Mouse (Mus musculus) adipocyte (in vitro differentiated cells): ENCODE results near the gene Pcbp4.
A peak's percentile ranks its signal among the peaks of the same experiment; 100 is the strongest.

ENCODE experiments used
- DNase-seq: peaks from one replicate; pipeline ENCODE4 v3.0.0-alpha.2; 2016; ENCODE audit warnings: low spot score

The Pcbp4 gene

GRCm38 (mm10) chr9:106447348-106447747 lies 5.7 kb upstream of the Pcbp4 start, which contains the start of the genes Abhd14b and Abhd14a:
Gene Abhd14b, plus strand, starts transcription at chr9:106447459.
Gene Abhd14a, minus strand, starts transcription at chr9:106447678.
- peak; percentile 91 for DNase-seq

DNA sequence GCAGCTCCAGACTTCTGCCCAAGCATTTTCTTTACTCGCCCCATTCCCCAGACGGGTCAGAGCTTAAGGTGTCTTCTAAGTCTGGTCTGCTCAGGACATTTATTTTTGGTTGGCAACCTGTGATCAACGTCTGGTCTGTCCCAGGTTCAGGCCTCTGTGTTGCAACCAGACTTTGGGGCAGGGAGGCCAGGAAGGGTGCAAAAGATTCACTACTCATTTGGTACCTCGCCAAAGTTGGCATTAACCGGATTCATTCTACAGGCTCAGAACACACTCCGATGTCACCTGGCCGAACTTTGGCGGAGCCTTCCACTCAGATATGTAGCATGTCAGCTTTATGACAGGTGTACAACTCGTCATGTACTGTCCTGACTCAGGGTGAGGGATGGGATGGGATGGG lies 5.1 kb upstream of the Pcbp4 start:
- no peak for DNase-seq

DNA sequence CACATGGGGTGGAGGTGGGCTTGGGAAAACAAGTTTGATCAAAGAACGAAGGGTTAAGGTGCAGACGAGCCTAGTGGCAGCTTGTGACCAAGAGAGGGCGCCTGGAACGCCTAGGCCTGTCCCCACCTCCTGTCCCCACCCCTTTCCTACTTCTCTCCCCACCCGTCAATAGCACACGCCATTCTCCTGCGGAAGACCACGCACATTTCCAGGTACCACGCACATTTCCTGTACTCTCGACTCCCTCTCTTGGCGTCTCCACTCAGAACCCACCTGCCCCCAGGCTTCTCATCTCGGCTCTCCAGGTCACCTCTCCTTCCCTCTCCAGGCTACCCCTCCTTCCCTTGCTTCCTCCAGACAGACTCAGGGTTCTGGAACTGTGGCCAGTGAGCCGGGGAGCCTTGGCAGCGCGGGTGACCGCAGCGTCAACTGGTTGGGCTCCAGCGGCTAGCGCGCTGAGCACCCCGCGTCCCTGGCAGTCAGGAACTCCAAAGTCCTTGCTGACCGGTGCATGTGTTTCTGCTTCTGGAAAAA lies 4.5 kb upstream of the Pcbp4 start:
- DNase-seq: peak; percentile 69

DNA sequence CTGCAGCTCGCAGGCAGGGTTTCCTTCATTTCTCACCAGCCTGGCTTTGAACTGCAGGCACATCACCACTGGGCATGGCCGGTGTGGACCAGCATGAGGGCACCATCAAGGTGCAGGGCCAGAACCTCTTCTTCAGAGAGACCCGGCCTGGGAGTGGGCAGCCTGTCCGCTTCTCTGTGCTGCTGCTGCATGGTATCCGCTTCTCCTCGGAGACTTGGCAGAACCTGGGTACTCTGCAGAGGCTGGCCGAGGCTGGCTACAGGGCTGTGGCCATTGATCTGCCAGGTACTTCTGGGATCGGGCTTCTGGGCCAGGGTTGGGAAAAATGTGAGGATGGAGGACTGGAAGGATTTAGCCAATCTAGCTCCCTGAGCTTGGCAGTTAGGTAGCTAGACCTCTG lies 3.1 kb upstream of the Pcbp4 start:
- no peak for DNase-seq

- peak; percentile 77 for DNase-seq
Observed at GRCm38 (mm10) chr9:106450661-106451060, 2.4 kb upstream of the Pcbp4 start.

GRCm38 (mm10) chr9:106451298-106451697 lies 1.8 kb upstream of the Pcbp4 start:
- DNase-seq: no peak

GRCm38 (mm10) chr9:106451899-106452298 lies 1.2 kb upstream of the Pcbp4 start:
- DNase-seq: no peak

GRCm38 (mm10) chr9:106452351-106452750 lies 740 bp upstream of the Pcbp4 start:
- DNase-seq: no peak

DNA sequence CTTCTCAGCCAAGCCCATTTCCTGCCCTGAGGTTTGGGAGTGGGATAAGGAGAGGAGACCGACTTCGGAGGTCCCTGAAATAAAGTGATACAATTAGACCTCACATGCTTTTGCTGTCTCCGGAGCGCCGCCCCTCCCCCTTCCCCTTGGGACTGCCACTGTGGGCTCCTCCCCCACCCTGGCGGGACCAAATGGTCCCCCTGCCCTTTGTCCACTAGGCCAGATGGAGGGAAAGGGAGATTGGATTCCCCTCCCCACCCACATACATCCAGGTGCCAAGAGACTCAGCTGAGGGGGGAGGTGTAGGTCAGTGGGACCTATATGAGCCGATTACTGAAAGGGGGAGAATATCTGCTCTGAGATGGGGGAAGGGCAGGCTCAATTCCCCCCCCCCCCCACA lies 270 bp upstream of the Pcbp4 start:
- DNase-seq: no peak

DNA sequence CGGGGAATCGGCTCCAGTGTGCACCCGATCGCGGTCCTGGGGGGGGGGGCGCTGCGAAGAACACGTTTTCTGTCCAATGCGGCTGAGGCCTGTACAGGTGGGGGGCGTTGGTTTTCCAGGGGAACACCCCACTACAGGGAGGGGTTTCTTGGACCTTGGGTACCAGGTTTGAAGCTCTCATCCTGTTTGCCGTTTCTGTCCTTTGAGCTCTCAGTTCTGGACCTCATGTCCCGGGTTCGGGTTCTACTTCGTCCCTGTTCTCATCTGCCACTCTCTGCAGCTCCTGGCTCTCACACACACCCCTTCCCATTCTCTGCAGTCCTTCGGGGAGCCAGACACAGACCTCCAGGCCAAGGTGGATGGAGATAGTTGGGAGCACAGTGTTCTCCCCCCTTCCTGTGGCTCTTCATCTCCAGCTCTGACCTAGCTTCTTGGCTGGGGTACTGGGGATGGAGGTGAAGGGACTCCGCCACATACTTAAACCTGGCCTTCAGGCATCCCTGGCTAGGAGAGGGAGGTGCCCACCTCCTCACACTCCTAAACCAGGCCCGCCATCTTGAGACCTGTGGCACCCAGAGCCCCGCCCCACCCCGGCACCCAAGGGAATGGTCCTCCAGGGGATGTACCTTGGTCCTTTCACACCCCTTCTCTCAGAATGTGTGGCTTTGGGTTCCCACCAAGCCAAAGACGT lies 1.1 kb downstream of the Pcbp4 start:
- no peak for DNase-seq

GRCm38 (mm10) chr9:106454888-106455681 lies 2.0 kb downstream of the Pcbp4 start:
- DNase-seq: no peak

GRCm38 (mm10) chr9:106456325-106457162 lies 3.5 kb downstream of the Pcbp4 start:
- no peak for DNase-seq

- no peak for DNase-seq
Observed at GRCm38 (mm10) chr9:106457163-106457559, 4.1 kb downstream of the Pcbp4 start.

GRCm38 (mm10) chr9:106457920-106458319 lies 4.8 kb downstream of the Pcbp4 start:
- no peak for DNase-seq

GRCm38 (mm10) chr9:106459946-106460345 lies 6.9 kb downstream of the Pcbp4 start:
- no peak for DNase-seq

DNA sequence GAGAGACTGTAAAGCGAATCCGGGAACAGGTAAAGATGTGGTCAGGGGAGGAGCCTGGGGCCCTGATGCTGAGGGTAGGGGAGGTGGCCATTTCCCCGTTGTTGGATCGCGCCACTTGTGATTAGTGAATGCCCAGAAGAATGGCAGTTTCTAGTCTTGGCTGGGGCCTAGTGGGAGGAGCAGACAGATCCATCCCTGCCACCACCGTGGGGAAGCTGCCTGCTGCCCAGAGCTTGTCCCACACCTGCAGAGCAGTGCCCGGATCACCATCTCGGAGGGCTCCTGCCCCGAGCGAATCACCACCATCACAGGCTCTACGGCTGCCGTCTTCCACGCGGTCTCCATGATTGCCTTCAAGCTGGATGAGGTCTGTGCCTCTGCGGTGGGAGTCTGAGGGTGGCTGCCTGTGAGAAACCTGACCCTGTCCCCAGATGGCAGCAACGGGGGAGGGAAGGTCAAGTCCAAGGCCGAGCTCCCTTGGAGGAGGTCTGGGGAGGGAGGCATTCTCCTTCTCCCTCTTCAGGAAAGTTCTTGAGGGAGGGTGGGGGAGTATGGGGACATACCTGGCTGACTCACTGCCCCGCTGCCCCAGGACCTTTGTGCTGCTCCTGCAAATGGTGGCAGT lies 7.4 kb downstream of the Pcbp4 start:
- no peak for DNase-seq

DNA sequence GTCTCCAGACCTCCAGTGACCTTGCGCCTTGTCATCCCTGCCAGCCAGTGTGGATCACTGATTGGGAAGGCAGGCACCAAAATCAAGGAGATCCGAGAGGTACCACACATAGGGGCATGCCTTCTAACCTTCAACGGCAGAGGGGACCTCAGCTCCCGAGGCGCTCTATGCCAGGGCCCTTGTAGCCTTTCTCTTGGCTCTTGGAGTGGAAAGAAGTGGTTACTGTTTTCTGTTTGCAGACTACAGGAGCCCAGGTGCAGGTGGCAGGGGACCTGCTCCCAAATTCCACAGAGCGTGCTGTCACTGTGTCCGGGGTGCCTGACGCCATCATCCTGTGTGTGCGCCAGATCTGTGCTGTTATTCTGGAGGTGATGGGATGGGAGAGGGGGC lies 7.9 kb downstream of the Pcbp4 start:
- no peak for DNase-seq

GRCm38 (mm10) chr9:106461641-106462429 lies 8.7 kb downstream of the Pcbp4 start:
- no peak for DNase-seq

DNA sequence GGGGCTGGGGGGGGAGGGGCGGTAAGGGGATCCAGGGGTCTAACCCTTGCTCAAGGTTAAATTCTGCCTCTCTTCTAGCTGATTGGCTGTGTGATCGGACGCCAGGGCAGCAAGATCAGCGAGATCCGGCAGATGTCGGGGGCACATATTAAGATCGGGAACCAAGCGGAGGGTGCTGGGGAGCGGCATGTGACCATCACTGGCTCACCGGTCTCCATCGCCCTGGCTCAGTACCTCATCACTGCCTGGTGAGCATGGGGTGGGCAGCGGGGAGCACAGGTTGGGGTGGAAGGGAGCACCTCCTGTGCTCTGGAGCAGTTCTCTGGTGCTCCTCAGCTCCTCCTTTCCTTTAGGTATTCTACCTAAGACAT lies 9.3 kb downstream of the Pcbp4 start:
- no peak for DNase-seq

- DNase-seq: no peak
Observed at GRCm38 (mm10) chr9:106463122-106464063, 10.3 kb downstream of the Pcbp4 start.
